Mouse (Mus musculus): Measurements from ENCODE around the gene Pgghg. TPM values are rescaled to one million over a fixed set of nuclear protein-coding genes. Genes with fewer than 3 reads are reported as not detected.
A peak's percentile ranks its signal among the peaks of the same experiment; 100 is the strongest.

Pgghg gene
- total and polyA plus RNA-seq, 3 experiments = 3.1 to 3.3 (median 3.2) TPM

DNA sequence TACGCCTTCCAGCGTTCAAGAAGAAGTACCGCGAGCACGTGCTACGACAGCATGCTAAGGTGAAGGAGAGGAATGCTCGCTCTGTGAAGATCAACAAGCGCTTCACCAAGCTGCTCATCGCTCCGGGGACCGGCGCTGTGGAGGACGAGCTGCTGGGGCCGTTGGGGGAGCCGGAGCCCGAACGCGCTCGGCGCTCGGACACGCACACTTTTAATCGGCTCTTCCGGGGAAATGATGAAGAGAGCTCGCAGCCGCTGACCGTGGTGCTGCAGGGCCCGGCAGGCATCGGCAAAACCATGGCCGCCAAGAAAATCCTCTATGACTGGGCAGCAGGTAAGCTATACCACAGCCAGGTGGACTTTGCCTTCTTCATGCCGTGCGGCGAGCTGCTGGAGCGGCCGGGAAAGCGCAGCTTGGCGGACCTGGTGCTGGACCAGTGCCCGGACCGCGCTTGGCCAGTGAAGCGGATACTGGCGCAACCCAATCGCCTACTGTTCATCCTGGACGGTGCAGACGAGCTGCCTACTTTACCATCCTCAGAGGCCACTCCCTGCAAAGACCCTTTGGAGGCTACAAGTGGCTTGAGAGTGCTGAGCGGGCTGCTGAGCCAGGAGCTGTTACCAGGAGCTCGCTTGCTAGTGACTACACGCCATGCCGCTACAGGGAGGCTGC, 18.7 kb upstream of the Pgghg start:
- H3K27ac ChIP-seq (ENCODE audit: insufficient read depth, low read depth) = no peak overlapping the region
- no peak overlapping the region for H3K9ac ChIP-seq (ENCODE audit: insufficient read depth, low read depth)
- H3K36me3 ChIP-seq (replicated peaks in 1 of 2; ENCODE audit: control insufficient read depth in 1 of 2, insufficient read depth in 1 of 2, low read length in 1 of 2) = no peaks in the 10 kb centered on the region
- dilution Hi-C loops (cut with MboI; ENCODE audit: extremely low pct_ligation_motif_present, extremely low pct_unique_long_range_greater_than_20kb, low sequenced_read_pairs) (no loop called here), in situ Hi-C loops (cut with MboI; ENCODE audit: low pct_ligation_motif_present, low pct_unique_long_range_greater_than_20kb, low sequenced_read_pairs) (no loop called here)
- DNase-seq (ENCODE audit: extremely low read depth) = no peak
- H3K9me3 ChIP-seq (replicated peaks; ENCODE audit: low read length) = peaks cover 2% of the 10 kb centered on the region
- peak overlapping the region; percentile 77 for H3K4me2 ChIP-seq (ENCODE audit: insufficient read depth, low read depth, poor library complexity, severe bottlenecking)
- H3K79me2 ChIP-seq (replicated peaks; ENCODE audit: control insufficient read depth, extremely low read depth, insufficient read depth, poor library complexity, severe bottlenecking) = no peaks in the 10 kb centered on the region
- peak overlapping the region in 1 of 3 experiments; percentile 49 for H3K4me3 ChIP-seq (replicated peaks in 1 of 3; ENCODE audit: low read depth in 2 of 3, low read length in 2 of 3, poor library complexity in 1 of 3)
- peaks cover 8% of the 10 kb centered on the region in 2 experiments; a peak in 3 of 4 replicates for H3K4me1 ChIP-seq (ENCODE audit: control insufficient read depth in 1 of 2, insufficient read depth in 2 of 2)
- H3K27me3 ChIP-seq (replicated peaks) = peaks cover 19% of the 10 kb centered on the region
- TF ChIP-seq MAX (IDR thresholded peaks at IDR 0.05; ENCODE audit: low read length) = peak; percentile 69
- TF ChIP-seq BHLHE40 (IDR thresholded peaks at IDR 0.05; ENCODE audit: low read depth, low read length) = peak; percentile 59
- TF ChIP-seq SIN3A (IDR thresholded peaks at IDR 0.05; ENCODE audit: low read length) = 0 out of 2 replicates have a peak, but pooled peaks have one; percentile 39
- TF ChIP-seq ZKSCAN1 (IDR thresholded peaks at IDR 0.05; ENCODE audit: borderline replicate concordance, low read depth, low read length) = no peak
- TF ChIP-seq MEF2A (IDR thresholded peaks at IDR 0.05; ENCODE audit: borderline replicate concordance, low read depth, low read length) = no peak
- TF ChIP-seq MYC (IDR thresholded peaks at IDR 0.05; ENCODE audit: low read depth, low read length) = peak; percentile 61; the same call in 1 of the 2 replicates
- no peak for TF ChIP-seq ETS1 (conservative IDR thresholded peaks at IDR 0.05; ENCODE audit: low read depth, low read length)
- TF ChIP-seq ELF1 (IDR thresholded peaks at IDR 0.05; ENCODE audit: low read depth, low read length) = peak; percentile 46

DNA sequence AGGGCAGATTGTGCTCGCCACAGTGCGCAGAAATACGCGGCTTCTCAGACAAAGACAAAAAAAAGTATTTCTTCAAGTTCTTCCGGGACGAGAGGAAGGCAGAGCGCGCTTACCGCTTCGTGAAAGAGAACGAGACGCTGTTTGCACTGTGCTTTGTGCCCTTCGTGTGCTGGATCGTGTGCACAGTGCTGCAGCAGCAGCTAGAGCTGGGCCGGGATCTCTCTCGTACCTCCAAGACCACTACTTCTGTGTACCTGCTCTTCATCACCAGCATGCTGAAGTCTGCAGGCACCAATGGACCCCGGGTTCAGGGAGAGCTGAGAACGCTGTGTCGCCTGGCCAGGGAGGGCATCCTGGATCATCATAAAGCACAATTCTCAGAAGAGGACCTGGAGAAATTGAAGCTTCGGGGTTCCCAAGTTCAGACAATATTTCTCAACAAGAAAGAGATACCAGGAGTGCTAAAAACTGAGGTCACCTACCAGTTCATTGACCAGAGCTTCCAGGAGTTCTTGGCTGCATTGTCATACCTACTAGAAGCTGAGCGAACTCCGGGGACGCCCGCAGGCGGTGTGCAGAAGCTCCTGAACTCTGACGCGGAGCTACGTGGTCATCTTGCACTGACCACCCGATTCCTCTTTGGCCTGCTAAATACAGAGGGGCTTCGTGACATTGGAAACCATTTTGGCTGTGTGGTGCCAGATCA, 18.0 kb upstream of the Pgghg start:
- in situ Hi-C loops (cut with MboI; ENCODE audit: low pct_ligation_motif_present, low pct_unique_long_range_greater_than_20kb, low sequenced_read_pairs) (no loop called here), dilution Hi-C loops (cut with MboI; ENCODE audit: extremely low pct_ligation_motif_present, extremely low pct_unique_long_range_greater_than_20kb, low sequenced_read_pairs) (no loop called here)
- TF ChIP-seq ZKSCAN1 (IDR thresholded peaks at IDR 0.05; ENCODE audit: borderline replicate concordance, low read depth, low read length) (no peak), ELF1 (IDR thresholded peaks at IDR 0.05; ENCODE audit: low read depth, low read length) (no peak), CHD2 (IDR thresholded peaks at IDR 0.05; ENCODE audit: low read length) (no peak), SMC3 (IDR thresholded peaks at IDR 0.05; ENCODE audit: low read depth, low read length) (no peak), ZC3H11A (IDR thresholded peaks at IDR 0.05; ENCODE audit: low read depth, low read length) (no peak), MAX (IDR thresholded peaks at IDR 0.05; ENCODE audit: low read length) (no peak), MYC (IDR thresholded peaks at IDR 0.05; ENCODE audit: low read depth, low read length) (no peak)
- no peaks in the 10 kb centered on the region for H3K36me3 ChIP-seq (replicated peaks in 1 of 2; ENCODE audit: control insufficient read depth in 1 of 2, insufficient read depth in 1 of 2, low read length in 1 of 2)
- peaks cover 2% of the 10 kb centered on the region for H3K9me3 ChIP-seq (replicated peaks; ENCODE audit: low read length)
- H3K4me3 ChIP-seq (replicated peaks in 1 of 3; ENCODE audit: low read depth in 2 of 3, low read length in 2 of 3, poor library complexity in 1 of 3) = peak overlapping the region in 1 of 3 experiments; percentile 49
- H3K9ac ChIP-seq (ENCODE audit: insufficient read depth, low read depth) = no peak overlapping the region
- no peaks in the 10 kb centered on the region for H3K79me2 ChIP-seq (replicated peaks; ENCODE audit: control insufficient read depth, extremely low read depth, insufficient read depth, poor library complexity, severe bottlenecking)
- H3K27ac ChIP-seq (ENCODE audit: insufficient read depth, low read depth) = no peak overlapping the region
- H3K4me1 ChIP-seq (ENCODE audit: control insufficient read depth in 1 of 2, insufficient read depth in 2 of 2) = peaks cover under 1 to 8% of the 10 kb centered on the region in 2 experiments; a peak in 3 of 4 replicates
- H3K4me2 ChIP-seq (ENCODE audit: insufficient read depth, low read depth, poor library complexity, severe bottlenecking) = 0 out of 2 replicates have a peak overlapping the region, but pooled peaks have one; percentile 77
- peaks cover 19% of the 10 kb centered on the region for H3K27me3 ChIP-seq (replicated peaks)
- no peak for DNase-seq (ENCODE audit: extremely low read depth)
